Mouse (Mus musculus): Measurements from ENCODE around the gene Slc35c2. TPM values are rescaled to one million over a fixed set of nuclear protein-coding genes. Genes with fewer than 3 reads are reported as not detected.

Slc35c2 gene
- polyA plus RNA-seq, 2 experiments from 2014 or later: 39.2 to 59.8 TPM

- no peak for ATAC-seq
These were observed 52.9 kb downstream of the Slc35c2 start, which contains the start of gene Cdh22 for GRCm38 (mm10) chr2:165234613-165235291. Cdh22 (minus strand) TSS chr2:165234853.

GRCm38 (mm10) chr2:165234291-165234612, 53.4 kb downstream of the Slc35c2 start:
- ATAC-seq: no peak

DNA sequence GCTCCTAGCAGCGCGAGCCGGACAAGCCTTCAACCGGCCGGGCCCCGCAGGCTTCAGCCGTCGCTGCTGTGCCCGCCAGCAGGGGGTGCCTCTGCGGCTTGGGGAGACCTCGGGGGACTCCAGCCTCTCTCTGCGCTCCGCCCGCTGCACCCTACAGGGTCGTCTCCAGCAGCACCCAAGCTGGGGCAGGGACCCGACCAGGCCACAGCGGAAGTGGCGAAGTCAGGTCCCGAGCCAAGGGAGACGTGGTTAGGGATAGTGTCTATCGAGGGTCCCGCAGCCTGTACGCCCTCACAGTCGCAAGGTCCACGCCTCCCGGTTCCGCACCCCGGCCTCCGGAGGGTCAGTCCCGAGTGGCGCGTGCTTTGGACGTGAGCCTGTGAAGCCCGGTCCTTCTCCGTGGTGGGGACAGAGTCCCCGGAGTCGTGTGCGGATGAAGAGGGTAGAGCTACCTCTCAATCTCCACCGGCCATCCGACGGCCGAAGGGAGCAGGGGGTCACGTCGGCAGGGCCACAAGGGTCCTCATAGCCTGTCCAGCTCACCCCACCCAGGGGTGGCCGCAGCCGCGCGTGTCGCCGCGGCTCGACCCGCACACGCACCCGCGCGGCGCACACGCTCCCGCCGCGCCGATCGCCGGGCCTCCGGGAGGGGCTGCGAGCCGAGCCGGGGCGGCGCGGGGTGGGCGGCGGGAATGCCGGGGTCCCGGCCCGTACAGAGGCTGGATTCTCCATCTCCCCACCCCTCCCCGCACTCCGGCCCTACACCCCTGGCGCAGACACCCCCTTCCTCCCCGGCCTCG, 54.0 kb downstream of the Slc35c2 start:
- ATAC-seq: no peak

DNA sequence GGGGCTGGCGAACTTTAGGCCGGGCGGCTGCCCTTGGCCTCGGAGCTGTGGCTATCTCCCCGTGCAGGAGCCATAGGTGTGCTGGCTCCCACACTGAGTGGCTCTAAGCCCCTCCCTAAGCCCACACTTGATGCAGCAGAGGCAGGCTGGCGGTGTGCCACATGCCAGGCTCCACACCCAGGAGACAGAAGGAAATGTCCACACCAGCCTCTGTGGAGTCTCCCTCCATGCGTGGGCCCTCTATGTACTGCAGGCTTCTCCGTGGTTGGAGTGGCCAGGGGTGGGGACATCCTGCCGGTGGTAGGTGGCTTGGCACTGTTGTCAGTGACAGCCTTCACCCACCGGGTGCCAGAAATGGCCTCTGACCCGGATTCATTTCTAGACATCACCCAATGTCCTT, 58.6 kb downstream of the Slc35c2 start:
- no peak for ATAC-seq

Other genes starting within 250 kb of the Slc35c2 start
- 1 to 10 TPM; 1.6 to 6.0 TPM for gene Cd40, start 232.2 kb downstream of the Slc35c2 start, polyA plus RNA-seq (2017; shearing (Covaris generic))
- gene 1700025C18Rik, start 197.1 kb downstream of the Slc35c2 start, polyA plus RNA-seq (2017; shearing (Covaris generic)): not detected
- gene Cdh22, start 53.0 kb downstream of the Slc35c2 start, polyA plus RNA-seq (2017; shearing (Covaris generic)): not detected
- 10 to 100 TPM; 37.2 to 65.4 TPM for gene Elmo2, start 38.6 kb upstream of the Slc35c2 start, polyA plus RNA-seq (2017; shearing (Covaris generic))
- gene Zfp663, start 80.9 kb upstream of the Slc35c2 start, polyA plus RNA-seq (2017; shearing (Covaris generic)): not detected
- not detected for gene Zfp334, start 100.4 kb upstream of the Slc35c2 start, polyA plus RNA-seq (2017; shearing (Covaris generic))
- not detected for gene Ocstamp, start 112.5 kb upstream of the Slc35c2 start, polyA plus RNA-seq (2017; shearing (Covaris generic))
- under 1 TPM in 1 of 2 experiments, not detected in 1; 0.32 TPM for gene Slc13a3, start 185.4 kb upstream of the Slc35c2 start, polyA plus RNA-seq (2017; shearing (Covaris generic))
- 1 to 10 TPM; 4.1 to 4.7 TPM for gene Trp53rka, start 205.5 kb upstream of the Slc35c2 start, polyA plus RNA-seq (2017; shearing (Covaris generic))
- gene Slc2a10, start 215.9 kb upstream of the Slc35c2 start, polyA plus RNA-seq (2017; shearing (Covaris generic)): not detected

All from CD4-positive, CD25-positive, alpha-beta regulatory T cell, adult 4 months (primary cell).